Mouse (Mus musculus) forebrain, embryonic 15.5 days (tissue): ENCODE measurements around the gene Gna12. TPM values are rescaled to one million over a fixed set of nuclear protein-coding genes. Genes with fewer than 3 reads are reported as not detected.

Experiments used
- ATAC-seq: fragments of 200-750 bp; cut with Nextera tagmentation; replicated peaks from 2 replicates; pipeline ENCODE4 v1.8.0; 2017; ENCODE audit warnings: mild to moderate bottlenecking, moderate TSS enrichment, moderate library complexity
- H3K27ac ChIP-seq: fragments of 300-500 bp; sonication (generic); replicated peaks from 2 replicates; pipeline ENCODE4 v1.5.1; 2015; ENCODE audit warnings: mild to moderate bottlenecking, inconsistent platforms
- H3K27me3 ChIP-seq: fragments of 300-500 bp; sonication (generic); 2 replicates; pipeline ENCODE4 v1.6.1; 2015; ENCODE audit warnings: inconsistent platforms
- H3K36me3 ChIP-seq: fragments of 300-500 bp; sonication (generic); 2 replicates; pipeline ENCODE4 v1.6.1; 2015; ENCODE audit warnings: mild to moderate bottlenecking, inconsistent platforms
- H3K4me1 ChIP-seq: fragments of 300-500 bp; sonication (generic); 2 replicates; pipeline ENCODE4 v1.6.1; 2015; ENCODE audit warnings: inconsistent platforms
- H3K4me2 ChIP-seq: fragments of 300-500 bp; sonication (generic); replicated peaks from 2 replicates; pipeline ENCODE4 v1.6.1; 2015; ENCODE audit warnings: mild to moderate bottlenecking, inconsistent platforms
- H3K4me3 ChIP-seq: fragments of 300-500 bp; sonication (generic); 2 replicates; pipeline ENCODE4 v1.5.1; 2015; ENCODE audit warnings: mild to moderate bottlenecking, inconsistent platforms
- H3K9ac ChIP-seq: fragments of 300-500 bp; sonication (generic); replicated peaks from 2 replicates; pipeline ENCODE4 v1.6.1; 2015; ENCODE audit warnings: mild to moderate bottlenecking, inconsistent platforms
- H3K9me3 ChIP-seq: fragments of 300-500 bp; sonication (generic); 2 replicates; pipeline ENCODE4 v1.6.1; 2016; ENCODE audit warnings: inconsistent platforms
- WGBS: fragments of 180-500 bp; shearing (Covaris S2); methylation state at CpG from one replicate; pipeline ENCODE4 v1.1.7; 2015; ENCODE audit warnings: mixed read lengths; 5-methylcytosine and 5-hydroxymethylcytosine counted together
- polyA plus RNA-seq: library from polyadenylated mRNA; unstranded; fragments of >200 nt; fragmentation: Nextera tagmentation; extraction: Ambion mirVana; gene quantifications from 2 replicates; pipeline ENCODE4 v1.2.1, GENCODE M21; 2015

The Gna12 gene
- polyA plus RNA-seq, 1 experiment from 2014 or later = 26.3 TPM

DNA sequence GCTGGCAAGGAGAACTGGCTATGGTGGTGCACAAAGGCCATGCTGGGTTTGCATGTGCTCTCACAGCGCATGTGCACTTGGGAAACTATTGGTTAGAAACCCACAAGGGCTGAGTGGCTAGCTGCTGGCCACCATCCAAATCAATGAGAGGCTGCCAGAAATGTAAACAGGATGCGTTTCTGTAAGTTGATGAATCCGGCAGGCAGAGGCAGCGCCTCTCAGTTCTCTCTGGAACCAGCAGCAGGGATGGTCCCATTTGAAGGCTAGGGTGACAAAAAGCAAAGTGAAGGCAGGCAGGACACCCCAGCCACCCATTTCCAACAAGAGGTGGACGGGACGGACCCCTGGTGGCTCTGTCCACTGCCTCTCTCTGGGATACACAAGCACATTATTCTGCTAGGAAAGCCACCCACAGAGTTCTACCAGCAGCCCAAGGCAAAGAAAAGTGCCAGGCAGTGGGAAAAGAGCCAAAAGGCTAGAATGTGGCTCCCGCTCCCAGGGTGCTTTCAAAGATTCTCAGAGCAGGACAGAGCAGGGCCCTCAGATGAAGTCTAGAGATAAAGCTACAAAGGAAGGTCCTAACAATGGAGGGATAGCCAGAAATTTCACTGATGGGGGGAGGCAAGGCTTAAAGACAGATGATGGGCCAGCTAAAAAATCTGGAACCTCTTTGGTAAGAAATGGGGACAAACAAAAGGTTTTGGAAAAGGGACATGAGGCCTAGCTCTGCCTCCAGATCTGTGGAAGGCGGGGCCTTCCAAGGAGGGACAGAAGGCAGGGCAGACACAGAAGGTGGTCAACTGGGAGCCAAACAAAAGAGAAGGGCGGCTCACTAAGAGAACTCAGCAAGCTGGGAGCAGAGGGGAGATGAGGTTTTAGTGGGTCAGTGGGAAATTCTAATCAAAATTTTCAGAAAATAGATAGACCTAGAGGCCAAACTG is 39.0 kb downstream of the Gna12 start:
- Histone ChIP-seq H3K4me2 (peak overlapping the region; percentile 22), H3K36me3 (no peaks in the 10 kb centered on the region), H3K4me1 (peaks cover 62% of the 10 kb centered on the region), H3K27me3 (no peaks in the 10 kb centered on the region), H3K9me3 (no peaks in the 10 kb centered on the region), H3K9ac (no peak overlapping the region), H3K27ac (peak overlapping the region; percentile 96), H3K4me3 (no peak overlapping the region)
- ATAC-seq = peak; percentile 83
- 9% methylated on average over 9 of the region's 9 CpGs for WGBS

DNA sequence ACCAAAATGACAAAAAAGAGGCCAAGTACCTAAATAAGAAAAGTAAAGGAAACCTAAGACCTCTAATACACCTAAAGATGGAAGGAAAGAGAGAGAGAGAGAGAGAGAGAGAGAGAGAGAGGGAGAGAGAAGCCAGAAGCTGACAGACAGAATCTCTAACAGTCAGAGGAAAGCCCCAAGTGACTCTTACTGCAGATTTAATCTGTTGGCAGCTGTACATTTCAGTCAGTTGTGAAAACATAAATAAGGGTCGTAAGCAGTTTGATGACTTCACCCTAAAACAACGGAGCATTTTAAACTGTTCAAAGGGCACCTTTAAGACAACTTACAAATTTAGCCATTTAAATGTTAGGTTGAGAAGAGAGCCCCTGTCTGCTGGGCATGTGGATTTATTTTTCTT is 39.8 kb downstream of the Gna12 start:
- no peak for ATAC-seq
- Histone ChIP-seq H3K9me3 (no peaks in the 10 kb centered on the region), H3K4me2 (no peak overlapping the region; the same call in 1 of the 2 replicates), H3K36me3 (no peaks in the 10 kb centered on the region), H3K9ac (no peak overlapping the region), H3K4me3 (no peak overlapping the region), H3K4me1 (peaks cover 62% of the 10 kb centered on the region), H3K27ac (peak overlapping the region; percentile 96), H3K27me3 (no peaks in the 10 kb centered on the region)
- 28% methylated on average over 2 of the region's 2 CpGs for WGBS

DNA sequence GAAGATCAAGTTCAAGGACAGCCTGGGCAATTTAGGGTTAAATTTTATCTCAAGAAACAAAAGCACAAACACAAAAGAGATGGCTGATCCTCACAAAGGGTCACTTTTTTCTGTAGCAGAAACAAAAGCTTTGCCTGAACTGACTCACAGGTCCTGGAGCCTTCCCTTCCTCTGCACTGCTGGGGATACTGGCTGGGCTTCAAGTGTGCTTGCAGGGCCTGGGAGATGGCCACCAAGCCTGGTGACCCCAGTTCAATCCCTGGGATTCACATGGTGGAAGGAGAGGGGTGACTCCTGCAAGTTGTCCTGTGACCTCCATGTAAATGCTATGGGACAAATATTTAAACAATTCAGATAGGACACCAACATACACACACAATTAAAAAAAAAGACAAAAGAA is 40.7 kb downstream of the Gna12 start:
- no peaks in the 10 kb centered on the region for H3K27me3 ChIP-seq
- no peaks in the 10 kb centered on the region for H3K9me3 ChIP-seq
- no peak for ATAC-seq
- peaks cover 8% of the 10 kb centered on the region; the same call in 1 of the 2 replicates for H3K36me3 ChIP-seq
- no peak overlapping the region for H3K4me3 ChIP-seq
- peak overlapping the region; percentile 96; the same call in 1 of the 2 replicates for H3K27ac ChIP-seq
- peaks cover 55% of the 10 kb centered on the region for H3K4me1 ChIP-seq
- H3K4me2 ChIP-seq = no peak overlapping the region
- no peak overlapping the region for H3K9ac ChIP-seq

DNA sequence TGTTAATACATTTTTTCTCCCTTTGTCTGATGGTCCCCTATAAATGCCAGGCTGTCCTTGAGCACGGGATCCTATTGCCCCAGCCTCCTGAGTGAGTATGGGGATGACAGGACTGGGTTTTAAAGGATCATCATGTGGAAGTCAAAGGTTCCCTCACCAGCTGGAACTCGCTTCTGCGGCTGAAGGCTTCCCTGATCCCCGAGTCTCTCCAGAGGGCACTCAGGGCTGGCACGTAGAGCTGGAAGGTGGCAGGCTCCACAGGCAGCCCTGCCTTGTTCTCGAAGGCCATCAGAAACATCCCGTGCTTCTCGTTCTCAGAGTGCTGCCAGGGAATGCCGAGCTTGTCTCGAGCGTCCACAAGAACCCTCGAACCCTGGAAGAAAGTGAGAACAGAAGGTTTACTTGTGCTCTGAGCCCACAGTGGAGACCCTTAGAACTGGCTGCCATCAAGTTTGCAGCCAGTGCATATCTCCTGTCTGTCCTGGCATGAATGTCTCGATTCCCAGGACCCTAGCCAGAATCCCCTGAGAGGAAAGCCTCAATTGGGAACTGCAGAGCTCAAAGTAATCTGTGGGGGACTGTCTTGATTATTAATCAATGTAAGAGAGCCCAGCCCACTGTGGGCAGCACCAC is 44.9 kb downstream of the Gna12 start:
- no peak for ATAC-seq
- H3K36me3 ChIP-seq = peaks cover 36% of the 10 kb centered on the region
- no peaks in the 10 kb centered on the region for H3K27me3 ChIP-seq
- no peak overlapping the region for H3K9ac ChIP-seq
- H3K9me3 ChIP-seq = no peaks in the 10 kb centered on the region
- H3K4me1 ChIP-seq = peaks cover 18% of the 10 kb centered on the region
- WGBS = 85% methylated on average over 13 of the region's 13 CpGs
- no peak overlapping the region for H3K4me3 ChIP-seq
- no peak overlapping the region for H3K27ac ChIP-seq
- no peak overlapping the region for H3K4me2 ChIP-seq

DNA sequence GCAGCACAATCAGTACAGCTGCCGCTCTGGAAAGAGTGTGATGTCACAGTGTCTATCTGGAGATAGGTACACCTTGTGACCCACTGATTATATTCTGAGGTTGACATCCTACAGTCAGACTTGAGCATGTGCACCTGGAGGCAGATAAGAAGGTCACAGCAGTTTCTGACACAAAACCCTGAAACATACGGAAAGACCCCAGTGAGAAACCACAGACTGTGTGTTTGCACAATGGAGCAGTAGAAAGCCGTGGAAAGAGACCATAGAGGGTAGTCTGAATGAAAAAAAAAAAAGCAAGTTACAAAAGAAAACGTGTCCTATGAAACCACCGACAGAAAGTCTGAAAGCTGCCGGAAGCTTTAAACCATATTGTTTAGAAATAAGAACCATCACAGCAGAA is 45.9 kb downstream of the Gna12 start:
- 90% methylated on average over 6 of the region's 6 CpGs for WGBS
- no peak overlapping the region for H3K9ac ChIP-seq
- H3K27ac ChIP-seq = no peak overlapping the region
- peaks cover 8% of the 10 kb centered on the region; the same call in 1 of the 2 replicates for H3K4me1 ChIP-seq
- ATAC-seq = no peak
- H3K27me3 ChIP-seq = no peaks in the 10 kb centered on the region
- no peaks in the 10 kb centered on the region for H3K9me3 ChIP-seq
- H3K36me3 ChIP-seq = peaks cover 44% of the 10 kb centered on the region
- no peak overlapping the region for H3K4me3 ChIP-seq
- no peak overlapping the region for H3K4me2 ChIP-seq

DNA sequence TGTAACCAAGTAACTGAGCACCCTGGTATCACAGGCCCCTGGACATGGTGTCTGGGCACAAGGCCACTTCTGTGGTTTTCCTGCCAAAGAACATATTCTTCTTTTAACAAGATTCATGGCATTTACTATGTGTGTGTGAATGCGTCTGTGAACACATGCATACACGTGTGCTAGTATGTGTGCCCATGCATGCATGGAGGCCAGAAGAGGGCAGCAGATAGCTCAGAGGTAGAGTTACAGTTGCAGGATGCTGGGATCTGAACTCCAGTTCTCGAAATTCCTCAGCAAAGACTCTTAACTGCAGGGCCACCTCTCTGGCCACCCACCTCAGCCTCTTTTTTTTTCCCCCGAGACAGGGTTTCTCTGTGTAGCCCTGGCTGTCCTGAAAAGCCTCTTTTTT is 46.7 kb downstream of the Gna12 start:
- Histone ChIP-seq H3K27me3 (no peaks in the 10 kb centered on the region), H3K4me2 (no peak overlapping the region), H3K9ac (no peak overlapping the region), H3K9me3 (no peaks in the 10 kb centered on the region), H3K36me3 (peaks cover 44% of the 10 kb centered on the region), H3K4me1 (peaks cover 2% of the 10 kb centered on the region; the same call in 1 of the 2 replicates), H3K27ac (no peak overlapping the region), H3K4me3 (no peak overlapping the region)
- ATAC-seq = no peak
- WGBS = 90% methylated on average over 4 of the region's 4 CpGs

DNA sequence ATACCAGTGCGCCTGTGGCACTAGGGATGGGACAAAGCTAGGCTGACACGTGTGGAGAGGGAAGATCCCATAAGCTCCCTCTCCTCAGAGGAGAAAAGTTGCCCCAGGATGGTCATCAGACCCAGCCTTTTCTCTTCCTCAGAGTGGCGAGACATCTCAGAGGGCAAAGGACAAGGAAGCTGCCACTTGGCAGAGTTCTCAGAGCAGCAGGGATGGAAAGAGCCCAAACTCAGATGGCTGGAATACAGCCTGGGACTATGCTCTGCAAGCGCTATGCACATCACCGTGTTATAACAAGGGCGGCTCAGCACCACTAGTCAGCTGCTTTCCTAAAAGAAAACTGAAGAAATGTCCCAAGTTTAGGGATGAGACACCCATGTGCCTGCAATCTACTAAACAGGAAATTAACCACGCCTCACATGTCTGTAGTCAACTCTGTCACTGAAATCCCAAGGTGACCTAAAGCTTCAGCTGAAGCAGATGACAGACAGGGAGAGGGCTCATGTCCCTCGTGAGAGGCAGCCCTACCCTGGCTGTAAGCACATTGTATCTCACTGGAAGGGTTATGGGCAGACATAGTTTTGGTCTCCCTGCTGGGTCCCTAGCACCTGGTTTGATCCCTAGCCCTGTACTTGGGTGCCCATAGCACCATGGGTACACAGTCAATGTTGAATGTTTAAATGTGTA is 48.2 kb downstream of the Gna12 start:
- no peaks in the 10 kb centered on the region for H3K27me3 ChIP-seq
- no peaks in the 10 kb centered on the region for H3K9me3 ChIP-seq
- no peak overlapping the region for H3K27ac ChIP-seq
- 91% methylated on average over 8 of the region's 8 CpGs for WGBS
- no peak for ATAC-seq
- H3K9ac ChIP-seq = no peak overlapping the region
- no peak overlapping the region for H3K4me2 ChIP-seq
- H3K36me3 ChIP-seq = peaks cover 49% of the 10 kb centered on the region
- H3K4me1 ChIP-seq = no peaks in the 10 kb centered on the region
- no peak overlapping the region for H3K4me3 ChIP-seq

DNA sequence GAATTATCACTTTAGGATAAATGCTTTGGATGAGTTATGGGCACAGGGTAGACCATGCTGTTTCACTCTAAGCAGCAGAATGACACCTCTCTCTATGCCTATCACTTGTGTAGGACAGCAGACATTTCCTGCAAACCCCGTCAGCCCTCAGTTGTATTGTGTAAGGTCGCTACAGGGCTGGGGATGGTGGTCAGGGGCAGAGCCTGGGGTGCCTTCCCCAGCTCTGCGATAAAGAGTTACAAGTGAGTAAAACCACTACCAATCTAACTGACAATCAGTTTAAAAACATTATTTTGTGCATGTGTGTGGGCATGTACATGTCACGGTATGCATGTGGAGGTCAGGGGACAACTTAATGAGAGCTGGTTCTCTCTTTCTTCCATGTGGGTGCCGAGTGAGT is 49.1 kb downstream of the Gna12 start:
- no peak overlapping the region for H3K4me3 ChIP-seq
- no peaks in the 10 kb centered on the region for H3K4me1 ChIP-seq
- H3K27ac ChIP-seq = no peak overlapping the region
- no peak overlapping the region for H3K4me2 ChIP-seq
- H3K9ac ChIP-seq = no peak overlapping the region
- H3K36me3 ChIP-seq = peaks cover 49% of the 10 kb centered on the region
- H3K27me3 ChIP-seq = no peaks in the 10 kb centered on the region
- WGBS = 90% methylated on average over 5 of the region's 5 CpGs
- no peak for ATAC-seq
- no peaks in the 10 kb centered on the region for H3K9me3 ChIP-seq

DNA sequence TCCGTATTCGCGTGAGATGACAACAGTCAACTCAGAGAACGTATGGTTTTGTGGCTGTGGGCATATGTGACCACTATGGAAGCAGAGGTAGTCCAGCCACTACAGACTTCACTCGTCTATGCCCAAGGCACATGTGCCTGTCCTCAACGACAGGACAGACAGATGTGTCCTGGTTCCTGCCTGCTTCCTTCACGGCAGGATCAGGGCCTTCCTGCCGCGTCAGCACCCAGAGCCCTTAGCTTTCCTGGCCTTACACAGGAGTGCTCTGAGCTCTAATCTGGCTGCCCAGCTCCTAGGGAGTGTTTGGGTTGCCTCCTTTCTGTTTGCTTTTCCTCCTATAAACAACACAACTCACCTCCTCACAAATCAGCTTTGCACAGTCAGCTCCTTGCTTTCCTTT is 53.3 kb downstream of the Gna12 start:
- no peaks in the 10 kb centered on the region for H3K9me3 ChIP-seq
- H3K9ac ChIP-seq = no peak overlapping the region
- no peaks in the 10 kb centered on the region for H3K27me3 ChIP-seq
- no peak overlapping the region for H3K27ac ChIP-seq
- H3K4me2 ChIP-seq = no peak overlapping the region
- 84% methylated on average over 9 of the region's 9 CpGs for WGBS
- H3K4me3 ChIP-seq = no peak overlapping the region
- peaks cover 24% of the 10 kb centered on the region; the same call in 1 of the 2 replicates for H3K36me3 ChIP-seq
- no peak for ATAC-seq
- H3K4me1 ChIP-seq = peaks cover under 1% of the 10 kb centered on the region; the same call in 1 of the 2 replicates

DNA sequence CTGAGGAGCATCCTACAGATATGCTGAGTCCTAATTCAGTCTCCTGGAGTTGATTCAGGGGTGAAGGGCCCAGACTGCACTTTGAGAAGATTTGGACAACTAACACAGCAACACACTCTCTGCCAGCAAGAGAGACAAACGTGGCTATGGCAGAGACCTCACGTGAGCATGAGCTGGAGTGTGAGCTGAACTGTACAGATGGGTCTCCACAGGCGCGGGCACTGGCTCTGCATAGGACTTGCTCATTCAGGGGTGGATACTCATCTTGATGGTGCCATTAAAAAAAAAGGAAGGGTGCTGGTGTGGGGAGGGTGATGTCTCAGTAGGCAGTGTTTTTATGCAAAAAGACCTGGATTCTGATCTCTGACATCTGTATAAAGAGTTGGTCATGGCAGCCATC is 55.1 kb downstream of the Gna12 start:
- H3K4me1 ChIP-seq = peaks cover 10% of the 10 kb centered on the region
- no peak overlapping the region for H3K4me2 ChIP-seq
- no peak overlapping the region for H3K27ac ChIP-seq
- 92% methylated on average over 4 of the region's 4 CpGs for WGBS
- no peak overlapping the region for H3K4me3 ChIP-seq
- no peaks in the 10 kb centered on the region for H3K27me3 ChIP-seq
- H3K9ac ChIP-seq = no peak overlapping the region
- H3K9me3 ChIP-seq = no peaks in the 10 kb centered on the region
- H3K36me3 ChIP-seq = peaks cover 11% of the 10 kb centered on the region; the same call in 1 of the 2 replicates
- ATAC-seq = no peak

DNA sequence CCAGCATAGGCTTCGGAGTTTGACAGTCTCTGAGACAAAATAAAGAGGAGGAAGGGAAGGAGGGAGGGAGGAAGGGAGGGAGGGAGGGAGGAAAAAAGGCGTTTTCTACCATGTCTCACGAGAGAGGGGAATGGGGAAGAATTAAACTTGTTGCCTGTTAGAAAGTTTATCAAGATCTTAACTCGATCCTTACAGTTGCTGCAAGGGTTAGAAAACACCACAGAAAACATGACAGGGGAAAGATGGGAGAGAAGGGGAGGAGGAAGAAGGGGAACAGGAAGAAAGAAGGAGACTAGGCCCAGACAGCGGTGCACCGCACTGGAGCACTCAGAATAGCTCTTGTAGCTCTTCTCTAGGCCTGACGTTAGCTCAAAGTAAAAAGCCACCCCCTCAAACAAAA is 58.1 kb downstream of the Gna12 start:
- H3K4me2 ChIP-seq = no peak overlapping the region
- no peak overlapping the region for H3K9ac ChIP-seq
- peak overlapping the region; percentile 60 for H3K27ac ChIP-seq
- H3K4me3 ChIP-seq = no peak overlapping the region
- 68% methylated on average over 7 of the region's 7 CpGs for WGBS
- H3K27me3 ChIP-seq = no peaks in the 10 kb centered on the region
- H3K9me3 ChIP-seq = no peaks in the 10 kb centered on the region
- peaks cover 29% of the 10 kb centered on the region for H3K4me1 ChIP-seq
- ATAC-seq = no peak
- no peaks in the 10 kb centered on the region for H3K36me3 ChIP-seq

DNA sequence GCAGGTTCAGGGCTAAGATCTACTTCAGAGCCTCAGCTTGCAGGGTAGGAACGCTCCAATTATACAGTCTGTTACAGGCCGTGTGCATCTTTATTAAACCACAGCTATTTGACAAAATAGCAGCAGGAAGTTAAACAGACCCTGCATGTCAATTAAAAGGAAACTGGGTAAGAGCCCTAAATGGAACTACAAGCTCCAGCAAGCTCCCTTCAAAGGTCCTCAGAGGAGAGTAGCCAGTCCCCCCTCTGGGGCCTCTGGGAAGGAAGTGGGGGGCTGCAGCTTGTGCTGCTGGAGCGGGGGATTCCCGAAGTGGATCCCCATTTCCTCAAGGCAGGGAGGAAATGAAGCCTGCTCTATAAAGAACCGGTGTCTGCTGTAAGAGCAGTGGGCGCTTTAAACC is 58.6 kb downstream of the Gna12 start:
- no peak for ATAC-seq
- Histone ChIP-seq H3K4me2 (no peak overlapping the region), H3K9ac (no peak overlapping the region), H3K36me3 (no peaks in the 10 kb centered on the region), H3K4me1 (peaks cover 29% of the 10 kb centered on the region), H3K9me3 (no peaks in the 10 kb centered on the region), H3K27ac (peak overlapping the region; percentile 60), H3K4me3 (no peak overlapping the region), H3K27me3 (no peaks in the 10 kb centered on the region)
- WGBS = 35% methylated on average over 6 of the region's 6 CpGs
